Mouse (Mus musculus): ENCODE results near the gene Pja2. TPM values are rescaled to one million over a fixed set of nuclear protein-coding genes. Genes with fewer than 3 reads are reported as not detected.

Gene Pja2
- 57.2 and 60.7 TPM in 2 replicates for polyA plus RNA-seq (2015; fragmentation: Nextera tagmentation; extraction: Ambion mirVana)

DNA sequence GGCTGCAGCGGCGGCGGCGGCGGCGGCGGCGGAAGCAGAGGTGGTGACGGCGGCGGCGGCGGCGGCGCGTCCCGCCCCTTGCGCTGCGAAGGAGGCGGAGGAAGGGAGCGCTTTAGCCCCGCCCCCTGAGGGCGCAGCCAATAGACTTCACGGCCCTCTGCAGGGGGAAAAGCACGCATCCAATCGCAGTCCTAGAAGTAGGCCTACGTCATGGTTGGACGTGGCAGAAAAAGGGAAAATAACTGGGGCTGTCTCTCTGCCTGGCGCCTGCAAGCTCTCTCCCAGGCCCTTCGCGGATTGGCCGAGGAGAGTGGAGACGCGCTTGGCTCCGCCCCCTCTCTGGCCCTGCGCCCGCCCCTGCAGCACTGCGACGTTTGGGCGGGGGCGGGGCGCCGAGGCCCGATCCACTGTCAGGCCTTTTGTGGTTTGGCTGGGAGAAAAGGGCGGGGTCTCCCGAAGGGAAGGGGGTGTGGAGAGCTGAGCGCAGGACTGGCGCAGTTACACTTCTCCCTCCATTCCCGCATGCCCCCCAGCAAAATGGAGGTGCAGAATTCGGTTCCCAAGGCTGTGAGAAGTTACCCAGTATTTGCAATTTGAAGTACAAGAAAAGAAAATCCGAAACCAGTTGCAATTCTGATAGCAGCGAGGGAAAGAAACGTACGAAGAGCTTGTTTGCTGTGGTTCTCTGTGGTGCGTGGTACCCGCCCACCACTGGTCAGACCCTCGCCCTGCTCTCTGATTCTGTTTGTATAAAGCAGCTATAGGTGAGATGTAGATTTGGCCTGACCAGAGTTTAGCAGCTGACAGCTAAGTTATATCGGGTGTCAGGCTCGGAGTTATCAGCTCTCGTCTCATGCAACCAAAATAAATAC is at the start of gene Pja2:
Pja2 (minus strand) TSS at position 19 of the 872 bp plus-strand sequence.
- TF ChIP-seq CTCF (IDR thresholded peaks at IDR 0.05), result no peak
- no peak for TF ChIP-seq EP300 (IDR thresholded peaks at IDR 0.05)
- DNase-seq (ENCODE audit: low spot score), result peak; percentile 100
- under 1% methylated on average over 35 of the region's 60 CpGs for WGBS
- peak within 1 kb of the TSS; percentile 98 for H3K27ac ChIP-seq (ENCODE audit: low read length)
- no peaks in the 10 kb centered on the region for H3K9me3 ChIP-seq (ENCODE audit: low read length)
- H3K9ac ChIP-seq (replicated peaks; ENCODE audit: low read depth), result peak within 1 kb of the TSS; percentile 95
- H3K4me2 ChIP-seq (replicated peaks; ENCODE audit: low read depth, low read length), result peak within 1 kb of the TSS; percentile 78
- peak within 1 kb of the TSS; percentile 97 for H3K4me3 ChIP-seq (ENCODE audit: low read depth, low read length)
- H3K27me3 ChIP-seq (replicated peaks; ENCODE audit: insufficient read depth, low read length), result no peaks in the 10 kb centered on the region
- H3K36me3 ChIP-seq (ENCODE audit: insufficient read depth, low read length), result no peaks in the 10 kb centered on the region
- peak; percentile 98 for ATAC-seq
- peaks cover 3% of the 10 kb centered on the region; the same call in 1 of the 2 replicates for H3K4me1 ChIP-seq (ENCODE audit: insufficient read depth, low read depth, low read length)

DNA sequence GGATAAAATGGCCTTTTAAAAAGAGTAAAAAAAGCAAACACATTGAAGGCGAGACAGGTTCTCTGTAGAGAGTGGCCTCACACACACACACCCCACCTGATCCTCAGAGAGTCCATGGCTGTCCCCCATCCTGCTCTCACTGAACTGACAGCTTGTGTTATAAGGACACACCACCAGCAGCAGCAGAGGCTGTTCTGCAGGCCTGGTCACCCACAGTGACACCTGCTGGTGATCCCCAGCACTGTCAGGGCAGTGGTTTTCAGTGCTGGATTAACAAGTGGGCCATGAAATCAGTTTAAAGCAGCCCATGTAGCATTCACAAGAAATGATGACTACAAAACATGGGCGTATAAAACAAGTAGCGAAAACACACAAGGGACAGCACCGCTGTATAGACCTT is 43.6 kb upstream of the Pja2 start:
- Histone ChIP-seq H3K9ac (replicated peaks; ENCODE audit: low read depth) (no peak overlapping the region), H3K4me1 (ENCODE audit: insufficient read depth, low read depth, low read length) (no peaks in the 10 kb centered on the region), H3K27me3 (replicated peaks; ENCODE audit: insufficient read depth, low read length) (no peaks in the 10 kb centered on the region), H3K4me3 (ENCODE audit: low read depth, low read length) (no peak overlapping the region), H3K4me2 (replicated peaks; ENCODE audit: low read depth, low read length) (no peak overlapping the region), H3K27ac (ENCODE audit: low read length) (no peak overlapping the region), H3K9me3 (ENCODE audit: low read length) (no peaks in the 10 kb centered on the region), H3K36me3 (ENCODE audit: insufficient read depth, low read length) (no peaks in the 10 kb centered on the region)
- TF ChIP-seq CTCF (IDR thresholded peaks at IDR 0.05) (peak; percentile 97), EP300 (IDR thresholded peaks at IDR 0.05) (no peak)
- DNase-seq (ENCODE audit: low spot score) (peak; percentile 75), ATAC-seq (peak; percentile 71)
- WGBS, result 69% methylated on average over 4 of the region's 4 CpGs

DNA sequence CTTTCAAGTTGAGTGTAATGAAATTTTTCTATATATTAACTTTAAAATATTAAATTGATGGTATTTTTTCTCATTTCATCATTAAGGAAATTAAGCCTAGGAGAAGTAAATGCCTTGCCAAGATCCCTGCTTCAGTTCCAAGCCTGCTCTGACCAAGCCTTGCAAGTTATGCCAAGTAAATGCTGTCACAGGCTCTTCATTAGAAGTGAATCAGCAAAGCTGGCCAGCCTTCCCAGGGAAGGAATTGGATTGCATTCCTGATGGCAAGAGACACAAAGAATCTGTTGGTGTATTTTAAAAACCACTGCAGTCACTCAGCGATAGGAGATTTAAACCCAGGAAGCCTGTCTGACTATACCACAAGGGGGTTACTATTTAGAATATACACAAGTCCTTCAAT is 32.0 kb upstream of the Pja2 start:
- Histone ChIP-seq H3K4me3 (ENCODE audit: low read depth, low read length) (no peak overlapping the region), H3K4me2 (replicated peaks; ENCODE audit: low read depth, low read length) (no peak overlapping the region), H3K4me1 (ENCODE audit: insufficient read depth, low read depth, low read length) (no peaks in the 10 kb centered on the region), H3K9ac (replicated peaks; ENCODE audit: low read depth) (no peak overlapping the region), H3K36me3 (ENCODE audit: insufficient read depth, low read length) (no peaks in the 10 kb centered on the region), H3K27ac (ENCODE audit: low read length) (no peak overlapping the region), H3K27me3 (replicated peaks; ENCODE audit: insufficient read depth, low read length) (no peaks in the 10 kb centered on the region), H3K9me3 (ENCODE audit: low read length) (no peaks in the 10 kb centered on the region)
- ATAC-seq (peak; percentile 52), DNase-seq (ENCODE audit: low spot score) (peak; percentile 83)
- 76% methylated on average over 1 of the region's 1 CpGs for WGBS
- no peak for TF ChIP-seq EP300 (IDR thresholded peaks at IDR 0.05)
- no peak for TF ChIP-seq CTCF (IDR thresholded peaks at IDR 0.05)

DNA sequence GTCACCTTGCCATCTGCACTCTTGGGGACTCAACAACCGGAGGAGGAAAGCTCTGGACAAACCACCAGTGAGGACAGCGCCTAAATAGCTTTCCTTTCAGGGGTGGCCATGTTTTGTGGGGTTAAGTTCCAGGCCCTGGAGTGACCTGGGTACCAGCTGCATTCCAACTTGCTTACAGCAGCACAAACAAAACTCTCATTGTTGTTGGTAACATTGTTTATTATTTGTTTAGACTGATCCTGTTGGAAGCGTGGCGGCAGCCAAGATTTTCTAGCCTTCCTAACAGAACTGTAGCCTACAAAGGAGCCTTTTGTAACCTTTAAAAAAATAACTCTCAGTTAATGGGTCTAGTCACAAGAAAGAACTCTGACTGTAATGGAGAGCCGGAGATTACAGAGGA is 30.9 kb upstream of the Pja2 start:
- H3K9ac ChIP-seq (replicated peaks; ENCODE audit: low read depth), result no peak overlapping the region
- DNase-seq (ENCODE audit: low spot score) (no peak), ATAC-seq (no peak)
- TF ChIP-seq EP300 (IDR thresholded peaks at IDR 0.05) (no peak), CTCF (IDR thresholded peaks at IDR 0.05) (no peak)
- no peak overlapping the region for H3K27ac ChIP-seq (ENCODE audit: low read length)
- no peaks in the 10 kb centered on the region for H3K27me3 ChIP-seq (replicated peaks; ENCODE audit: insufficient read depth, low read length)
- H3K9me3 ChIP-seq (ENCODE audit: low read length), result no peaks in the 10 kb centered on the region
- 66% methylated on average over 5 of the region's 5 CpGs for WGBS
- no peak overlapping the region for H3K4me2 ChIP-seq (replicated peaks; ENCODE audit: low read depth, low read length)
- no peaks in the 10 kb centered on the region for H3K4me1 ChIP-seq (ENCODE audit: insufficient read depth, low read depth, low read length)
- no peak overlapping the region for H3K4me3 ChIP-seq (ENCODE audit: low read depth, low read length)
- H3K36me3 ChIP-seq (ENCODE audit: insufficient read depth, low read length), result no peaks in the 10 kb centered on the region

DNA sequence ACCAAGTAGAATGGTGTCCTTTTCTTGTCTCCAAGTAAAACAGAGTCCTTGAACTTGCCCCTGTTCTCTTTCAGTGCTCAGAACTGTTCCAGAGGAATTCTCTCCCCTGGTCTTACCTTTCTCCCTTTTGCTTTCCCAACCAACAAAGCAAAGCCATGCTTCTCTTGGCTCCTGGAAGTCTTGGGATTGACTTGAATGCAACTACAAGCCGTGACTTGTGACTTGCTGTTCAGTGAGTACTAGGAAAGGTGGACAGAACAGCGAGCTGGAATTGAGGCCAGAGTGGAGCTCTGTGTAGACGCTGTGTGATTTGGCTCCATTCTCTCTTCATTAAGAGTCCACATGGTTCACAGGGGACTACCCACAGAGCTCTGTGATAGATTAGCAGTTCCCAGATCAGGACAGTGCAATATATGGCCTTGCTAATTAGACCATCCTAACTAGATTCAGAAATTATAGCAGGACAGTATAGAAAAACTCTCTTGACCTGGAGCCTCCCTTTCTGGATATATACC is 30.3 kb upstream of the Pja2 start:
- Histone ChIP-seq H3K4me3 (ENCODE audit: low read depth, low read length) (no peak overlapping the region), H3K36me3 (ENCODE audit: insufficient read depth, low read length) (no peaks in the 10 kb centered on the region), H3K9me3 (ENCODE audit: low read length) (no peaks in the 10 kb centered on the region), H3K4me2 (replicated peaks; ENCODE audit: low read depth, low read length) (no peak overlapping the region), H3K4me1 (ENCODE audit: insufficient read depth, low read depth, low read length) (no peaks in the 10 kb centered on the region), H3K9ac (replicated peaks; ENCODE audit: low read depth) (no peak overlapping the region), H3K27ac (ENCODE audit: low read length) (no peak overlapping the region), H3K27me3 (replicated peaks; ENCODE audit: insufficient read depth, low read length) (no peaks in the 10 kb centered on the region)
- DNase-seq (ENCODE audit: low spot score) (no peak), ATAC-seq (no peak)
- TF ChIP-seq EP300 (IDR thresholded peaks at IDR 0.05) (no peak), CTCF (IDR thresholded peaks at IDR 0.05) (no peak)
- 85% methylated on average over 3 of the region's 3 CpGs for WGBS

DNA sequence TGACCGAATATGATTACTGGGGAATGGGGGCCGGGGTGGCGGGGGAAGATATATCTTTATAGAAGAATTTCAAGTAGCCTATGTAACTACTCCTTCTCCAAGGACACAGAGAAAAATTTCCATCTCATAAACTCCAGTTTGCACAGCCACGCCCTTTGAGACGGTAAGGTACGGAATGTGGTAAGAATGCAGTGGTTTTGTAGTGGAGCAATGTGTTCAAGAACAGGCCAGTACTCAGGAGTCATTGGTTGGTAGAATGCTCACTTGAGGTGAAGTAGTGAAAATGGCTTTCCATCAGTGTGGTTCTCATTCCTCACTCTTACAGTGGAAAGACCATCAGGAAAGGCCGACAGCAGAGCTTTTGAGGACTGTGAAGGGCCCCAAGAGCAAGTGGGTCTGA is 22.2 kb upstream of the Pja2 start:
- DNase-seq (ENCODE audit: low spot score) (peak; percentile 23), ATAC-seq (peak; percentile 52)
- no peak overlapping the region for H3K27ac ChIP-seq (ENCODE audit: low read length)
- WGBS, result 79% methylated on average over 7 of the region's 7 CpGs
- no peaks in the 10 kb centered on the region for H3K9me3 ChIP-seq (ENCODE audit: low read length)
- no peaks in the 10 kb centered on the region for H3K4me1 ChIP-seq (ENCODE audit: insufficient read depth, low read depth, low read length)
- H3K27me3 ChIP-seq (replicated peaks; ENCODE audit: insufficient read depth, low read length), result no peaks in the 10 kb centered on the region
- H3K36me3 ChIP-seq (ENCODE audit: insufficient read depth, low read length), result no peaks in the 10 kb centered on the region
- no peak overlapping the region for H3K4me3 ChIP-seq (ENCODE audit: low read depth, low read length)
- H3K9ac ChIP-seq (replicated peaks; ENCODE audit: low read depth), result no peak overlapping the region
- TF ChIP-seq CTCF (IDR thresholded peaks at IDR 0.05) (no peak), EP300 (IDR thresholded peaks at IDR 0.05) (no peak)
- H3K4me2 ChIP-seq (replicated peaks; ENCODE audit: low read depth, low read length), result no peak overlapping the region
